Mouse (Mus musculus) c-Kit-positive CD71-positive TER-119-negative erythroid progenitor cells, embryonic 14.5 days (primary cell): ENCODE data around the gene Shf.

ENCODE experiments used
- DNase-seq: peaks from one replicate; pipeline ENCODE4 v3.0.0-alpha.2; 2013; ENCODE audit warnings: low read depth

Shf gene

DNA sequence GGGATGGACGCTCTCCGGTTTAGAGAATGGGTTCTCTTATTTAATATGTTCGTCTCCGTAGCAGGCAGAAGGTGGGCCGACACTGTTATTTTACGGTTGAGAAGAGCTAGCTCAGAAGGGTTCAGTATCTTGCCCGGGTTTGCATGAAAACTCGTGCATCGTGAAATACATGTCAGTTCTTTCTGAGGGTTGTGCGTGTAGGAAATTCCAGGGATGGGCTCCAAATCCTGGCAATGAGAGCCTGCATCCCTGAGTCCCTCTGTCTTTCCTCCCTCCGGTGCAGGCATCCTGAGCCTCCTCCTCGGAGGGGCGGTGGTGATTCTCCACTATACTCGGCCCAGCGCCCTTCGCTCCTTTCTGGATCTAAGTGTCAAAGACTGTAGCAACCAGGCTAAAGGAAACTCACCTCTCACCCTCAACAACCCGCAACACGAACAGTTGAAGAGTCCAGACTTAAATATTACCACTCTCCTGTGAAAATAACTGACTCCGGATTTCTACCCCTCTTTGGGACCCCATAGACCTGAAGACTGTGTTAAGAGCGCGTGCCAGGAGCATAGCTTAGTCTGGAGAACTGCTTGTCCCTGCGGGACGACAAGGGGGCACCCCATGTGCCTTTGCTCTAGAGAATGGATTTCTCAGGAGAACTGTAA lies 66.9 kb downstream of the Shf start:
- no peak for DNase-seq

DNA sequence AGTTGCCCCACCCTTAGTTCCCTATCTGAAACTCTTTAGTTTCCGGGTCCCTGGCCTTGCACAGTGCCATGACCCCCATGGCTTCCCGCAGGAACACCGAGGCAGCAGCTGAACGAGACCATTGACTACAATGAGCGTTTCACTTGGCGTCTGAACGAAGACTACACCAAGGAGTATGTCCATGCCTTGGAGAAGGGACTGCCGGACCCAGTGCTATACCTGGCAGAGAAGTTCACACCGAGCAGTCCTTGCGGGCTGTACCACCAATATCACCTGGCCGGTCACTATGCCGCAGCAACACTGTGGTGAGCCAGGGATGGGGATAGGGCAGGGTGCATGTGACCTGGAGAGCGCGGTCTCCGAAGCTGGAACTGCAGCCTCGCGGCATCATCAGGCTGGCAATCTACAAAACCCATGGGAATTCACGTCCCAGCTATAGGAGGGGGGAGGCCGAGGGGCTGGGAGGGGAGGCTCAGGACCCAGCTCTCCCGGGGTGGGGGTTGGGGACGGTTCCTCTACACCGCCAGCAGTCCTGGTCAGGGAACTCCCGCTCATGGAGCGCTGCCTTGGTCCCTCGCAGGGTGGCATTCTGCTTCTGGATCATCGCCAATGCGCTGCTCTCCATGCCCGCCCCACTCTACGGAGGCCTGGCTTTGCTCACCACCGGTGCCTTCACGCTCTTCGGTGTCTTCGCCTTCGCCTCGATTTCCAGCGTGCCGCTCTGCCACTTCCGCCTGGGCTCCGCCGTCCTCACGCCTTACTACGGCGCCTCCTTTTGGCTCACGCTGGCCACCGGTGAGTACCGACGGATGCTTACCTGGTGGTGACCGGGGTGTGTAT lies 67.7 kb downstream of the Shf start:
- no peak for DNase-seq

- DNase-seq: no peak
Measured at GRCm38 (mm10) chr2:122300656-122301020, 68.3 kb downstream of the Shf start.

GRCm38 (mm10) chr2:122299911-122300655 lies 68.9 kb downstream of the Shf start:
- no peak for DNase-seq
